Mouse (Mus musculus) thymus, postnatal 10 days (tissue): ENCODE measurements around the gene Apba2.
A peak's percentile ranks its signal among the peaks of the same experiment; 100 is the strongest.

Experiments used
- DNase-seq, 2 experiments: peaks; one replicate each; pipeline ENCODE4 v3.0.0; 2021; ENCODE audit warnings: low spot score in 2 of 2

Apba2 gene

GRCm38 (mm10) chr7:64725967-64726695 lies 224.6 kb downstream of the Apba2 start:
- no peak for DNase-seq

GRCm38 (mm10) chr7:64728181-64728591 lies 226.7 kb downstream of the Apba2 start:
- no peak for DNase-seq

GRCm38 (mm10) chr7:64728816-64729215 lies 227.3 kb downstream of the Apba2 start:
- DNase-seq: no peak

GRCm38 (mm10) chr7:64729785-64730184 lies 228.3 kb downstream of the Apba2 start:
- DNase-seq: peak in 1 of 2 experiments; percentile 39

GRCm38 (mm10) chr7:64739131-64739530 lies 237.6 kb downstream of the Apba2 start:
- no peak for DNase-seq

- DNase-seq: peak; percentile 47 to 84
Measured at GRCm38 (mm10) chr7:64741333-64742307, 240.1 kb downstream of the Apba2 start.

- no peak for DNase-seq
Measured at GRCm38 (mm10) chr7:64743610-64744009, 242.1 kb downstream of the Apba2 start.

- DNase-seq: peak in 1 of 2 experiments; percentile 19
Measured at GRCm38 (mm10) chr7:64751465-64751864, 250.0 kb downstream of the Apba2 start.

- no peak for DNase-seq
Measured at GRCm38 (mm10) chr7:64752133-64752532, 250.6 kb downstream of the Apba2 start.

GRCm38 (mm10) chr7:64753678-64754077 lies 252.2 kb downstream of the Apba2 start:
- DNase-seq: no peak

GRCm38 (mm10) chr7:64754161-64754560 lies 252.7 kb downstream of the Apba2 start:
- no peak for DNase-seq

GRCm38 (mm10) chr7:64755141-64755540 lies 253.6 kb downstream of the Apba2 start:
- no peak for DNase-seq

GRCm38 (mm10) chr7:64765595-64765994 lies 264.1 kb downstream of the Apba2 start:
- no peak for DNase-seq

GRCm38 (mm10) chr7:64769768-64770167 lies 268.3 kb downstream of the Apba2 start:
- no peak for DNase-seq

- DNase-seq: no peak
Measured at GRCm38 (mm10) chr7:64770779-64771390, 269.4 kb downstream of the Apba2 start.

- DNase-seq: no peak
Measured at GRCm38 (mm10) chr7:64773465-64773864, 272.0 kb downstream of the Apba2 start.

GRCm38 (mm10) chr7:64776708-64777489 lies 275.4 kb downstream of the Apba2 start:
- no peak for DNase-seq

GRCm38 (mm10) chr7:64779501-64779900 lies 278.0 kb downstream of the Apba2 start:
- no peak for DNase-seq

- DNase-seq: no peak
Measured at GRCm38 (mm10) chr7:64785040-64785439, 283.5 kb downstream of the Apba2 start.

GRCm38 (mm10) chr7:64791145-64791544 lies 289.6 kb downstream of the Apba2 start:
- no peak for DNase-seq

GRCm38 (mm10) chr7:64792031-64792430 lies 290.5 kb downstream of the Apba2 start:
- DNase-seq: no peak
